Mouse (Mus musculus) kidney, postnatal 0 days (tissue): ENCODE results near the gene Slc8a2. TPM values are rescaled to one million over a fixed set of nuclear protein-coding genes. Genes with fewer than 3 reads are reported as not detected.

Source experiments
- ATAC-seq: fragments of 200-750 bp; cut with Nextera tagmentation; replicated peaks from 2 replicates; pipeline ENCODE4 v1.8.0; 2017; ENCODE audit warnings: low read depth, moderate number of reproducible peaks, moderate TSS enrichment, moderate library complexity; ENCODE audit not compliant: low FRiP score
- DNase-seq: peaks from one replicate; pipeline ENCODE4 v3.0.0-alpha.2; 2016; ENCODE audit warnings: low spot score
- H3K27ac ChIP-seq: fragments of 300-500 bp; sonication (generic); 2 replicates; pipeline ENCODE4 v1.5.1; 2014; ENCODE audit warnings: mild to moderate bottlenecking
- H3K27me3 ChIP-seq: fragments of 300-500 bp; sonication (generic); 2 replicates; pipeline ENCODE4 v1.6.1; 2014; ENCODE audit warnings: low read length, mixed read lengths; ENCODE audit not compliant: insufficient read depth
- H3K36me3 ChIP-seq: fragments of 300-500 bp; sonication (generic); 2 replicates; pipeline ENCODE4 v1.6.1; 2014; ENCODE audit warnings: low read length, mixed read lengths; ENCODE audit not compliant: insufficient read depth
- H3K4me1 ChIP-seq: fragments of 300-500 bp; sonication (generic); replicated peaks from 2 replicates; pipeline ENCODE4 v1.6.1; 2014; ENCODE audit warnings: antibody characterized with exemption, low read length, mixed read lengths; ENCODE audit not compliant: insufficient read depth
- H3K4me2 ChIP-seq: fragments of 300-500 bp; sonication (generic); 2 replicates; pipeline ENCODE4 v1.6.1; 2014; ENCODE audit warnings: mild to moderate bottlenecking, low read length, moderate library complexity, mixed read lengths
- H3K4me3 ChIP-seq: fragments of 300-500 bp; sonication (generic); replicated peaks from 2 replicates; pipeline ENCODE4 v1.5.1; 2014; ENCODE audit warnings: low read depth, low read length
- H3K9ac ChIP-seq: fragments of 300-500 bp; sonication (generic); 2 replicates; pipeline ENCODE4 v1.6.1; 2014; ENCODE audit warnings: low read depth, low read length
- H3K9me3 ChIP-seq: fragments of 300-500 bp; sonication (generic); replicated peaks from 2 replicates; pipeline ENCODE4 v1.6.1; 2016; ENCODE audit warnings: low read length, inconsistent platforms, mixed read lengths
- CTCF ChIP-seq: IDR thresholded peaks from 2 replicates; pipeline ENCODE4 v1.5.1; 2016; ENCODE audit warnings: antibody characterized with exemption, low read depth, mild to moderate bottlenecking, moderate library complexity
- WGBS: fragments of 180-500 bp; shearing (Covaris S2); extraction: QIAGEN DNeasy Blood & Tissue Kit; methylation state at CpG from one replicate; pipeline ENCODE4 v1.1.7; 2014; 5-methylcytosine and 5-hydroxymethylcytosine counted together
- polyA plus RNA-seq: library from polyadenylated mRNA; unstranded; fragments of >200 nt; fragmentation: Nextera tagmentation; extraction: Ambion mirVana; gene quantifications from 2 replicates; pipeline ENCODE4 v1.2.1, GENCODE M21; 2015

Gene Slc8a2
- polyA plus RNA-seq, 1 experiment from 2014 or later, result 0.07 TPM

DNA sequence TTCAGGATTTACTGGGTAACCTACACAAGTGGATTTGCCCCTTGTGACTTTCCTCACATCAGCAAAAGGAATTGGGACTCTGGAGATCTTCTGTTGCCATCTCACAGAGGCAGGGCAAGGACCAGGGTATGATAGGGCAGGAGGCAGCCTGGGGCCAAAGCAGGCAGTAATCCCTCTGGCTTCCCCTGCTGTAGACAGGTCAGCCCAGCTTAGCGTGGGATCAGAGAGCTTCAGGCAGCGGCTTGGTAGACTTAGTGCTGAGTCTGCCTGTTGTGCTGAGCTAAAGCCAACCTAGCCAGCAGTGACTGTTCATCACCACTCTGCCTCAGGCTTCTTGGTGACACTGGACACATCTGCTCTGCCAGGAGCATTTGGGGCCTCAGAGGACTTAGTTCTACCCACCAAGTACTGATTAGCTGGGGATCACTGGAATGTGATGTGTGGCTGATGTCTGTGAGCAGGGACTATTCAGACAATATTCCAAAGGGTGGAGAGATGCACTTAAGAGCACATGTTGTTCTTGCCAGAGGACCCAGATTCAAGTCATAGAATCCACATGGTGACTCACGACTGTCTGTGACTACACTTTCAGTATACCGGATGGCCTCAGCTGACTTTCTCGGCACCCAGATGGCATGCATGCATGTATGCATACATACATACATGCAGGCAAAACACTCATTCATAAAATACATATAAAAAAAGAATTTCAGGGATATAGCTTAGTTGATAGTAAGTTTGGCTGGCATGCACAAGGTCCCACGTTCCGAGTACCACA is 24.8 kb upstream of the Slc8a2 start:
- Histone ChIP-seq H3K27ac (no peak overlapping the region), H3K9ac (no peak overlapping the region), H3K9me3 (no peaks in the 10 kb centered on the region), H3K4me1 (peaks cover 3% of the 10 kb centered on the region; the same call in 1 of the 2 replicates), H3K36me3 (peaks cover 45% of the 10 kb centered on the region), H3K4me3 (no peak overlapping the region), H3K4me2 (no peak overlapping the region), H3K27me3 (no peaks in the 10 kb centered on the region)
- DNase-seq (no peak), ATAC-seq (no peak)
- TF ChIP-seq CTCF, result no peak
- WGBS, result 88% methylated on average over 7 of the region's 7 CpGs

DNA sequence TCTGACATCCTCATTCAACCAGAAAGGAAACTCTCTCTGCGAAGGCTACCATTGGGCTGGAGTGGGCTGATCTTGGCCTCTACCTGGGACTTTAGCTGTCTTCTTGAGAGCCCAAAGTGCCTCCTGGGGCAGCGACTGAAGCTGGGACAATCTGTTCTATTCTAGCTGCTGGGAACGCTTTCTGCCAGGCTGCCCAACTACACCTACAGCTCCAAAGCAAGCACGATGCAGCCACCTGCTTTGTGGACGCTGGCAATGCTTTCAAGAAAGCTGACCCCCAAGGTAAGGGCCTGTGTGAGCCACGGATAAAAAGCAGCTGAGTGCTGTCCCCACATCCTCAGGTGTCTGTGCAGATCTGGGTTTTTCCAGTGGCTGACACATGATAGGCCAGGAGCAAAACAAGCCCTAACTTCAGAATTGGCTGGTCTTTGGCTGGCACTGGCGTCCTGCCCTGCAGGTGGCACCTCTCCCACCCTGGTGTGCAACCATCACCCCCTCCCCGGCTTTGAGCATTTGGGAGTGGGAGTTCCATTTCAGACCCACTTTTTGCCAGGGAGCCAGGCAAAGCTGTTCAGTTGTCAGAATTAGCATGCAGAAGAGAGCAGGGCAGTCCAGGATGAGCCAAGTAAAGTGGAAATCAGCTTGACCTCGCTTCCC is 20.6 kb upstream of the Slc8a2 start:
- no peak for TF ChIP-seq CTCF
- H3K4me1 ChIP-seq, result no peaks in the 10 kb centered on the region
- H3K27me3 ChIP-seq, result no peaks in the 10 kb centered on the region
- DNase-seq, result no peak
- no peak overlapping the region for H3K27ac ChIP-seq
- H3K4me3 ChIP-seq, result no peak overlapping the region
- 91% methylated on average over 9 of the region's 9 CpGs for WGBS
- H3K36me3 ChIP-seq, result peaks cover 67% of the 10 kb centered on the region
- no peak overlapping the region for H3K4me2 ChIP-seq
- no peak for ATAC-seq
- no peak overlapping the region for H3K9ac ChIP-seq
- H3K9me3 ChIP-seq, result no peaks in the 10 kb centered on the region

DNA sequence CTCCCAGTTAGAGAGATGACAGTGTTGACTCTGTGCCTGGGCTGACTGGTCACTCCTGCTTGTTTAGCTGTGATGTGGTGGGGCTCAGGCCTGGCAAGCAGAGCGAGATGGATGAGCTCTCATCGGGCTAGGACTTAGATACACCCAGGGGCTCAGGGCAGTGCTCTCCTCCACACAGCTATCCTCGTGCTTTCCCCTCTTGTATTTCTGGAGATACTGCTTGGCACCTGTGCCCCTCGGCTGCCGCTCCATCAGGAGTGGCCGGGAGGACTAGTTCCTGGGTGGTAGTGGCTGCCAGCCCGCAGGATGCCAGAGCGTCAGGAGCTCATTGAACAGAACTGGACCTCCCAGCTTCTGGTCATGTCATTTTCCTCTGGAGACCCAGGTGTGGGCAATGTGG is 19.5 kb upstream of the Slc8a2 start:
- Histone ChIP-seq H3K36me3 (peaks cover 76% of the 10 kb centered on the region), H3K9ac (no peak overlapping the region), H3K4me2 (no peak overlapping the region), H3K4me3 (no peak overlapping the region), H3K9me3 (no peaks in the 10 kb centered on the region), H3K27me3 (no peaks in the 10 kb centered on the region), H3K27ac (no peak overlapping the region), H3K4me1 (no peaks in the 10 kb centered on the region)
- DNase-seq, result no peak
- TF ChIP-seq CTCF, result no peak
- ATAC-seq, result no peak
- 93% methylated on average over 8 of the region's 8 CpGs for WGBS

DNA sequence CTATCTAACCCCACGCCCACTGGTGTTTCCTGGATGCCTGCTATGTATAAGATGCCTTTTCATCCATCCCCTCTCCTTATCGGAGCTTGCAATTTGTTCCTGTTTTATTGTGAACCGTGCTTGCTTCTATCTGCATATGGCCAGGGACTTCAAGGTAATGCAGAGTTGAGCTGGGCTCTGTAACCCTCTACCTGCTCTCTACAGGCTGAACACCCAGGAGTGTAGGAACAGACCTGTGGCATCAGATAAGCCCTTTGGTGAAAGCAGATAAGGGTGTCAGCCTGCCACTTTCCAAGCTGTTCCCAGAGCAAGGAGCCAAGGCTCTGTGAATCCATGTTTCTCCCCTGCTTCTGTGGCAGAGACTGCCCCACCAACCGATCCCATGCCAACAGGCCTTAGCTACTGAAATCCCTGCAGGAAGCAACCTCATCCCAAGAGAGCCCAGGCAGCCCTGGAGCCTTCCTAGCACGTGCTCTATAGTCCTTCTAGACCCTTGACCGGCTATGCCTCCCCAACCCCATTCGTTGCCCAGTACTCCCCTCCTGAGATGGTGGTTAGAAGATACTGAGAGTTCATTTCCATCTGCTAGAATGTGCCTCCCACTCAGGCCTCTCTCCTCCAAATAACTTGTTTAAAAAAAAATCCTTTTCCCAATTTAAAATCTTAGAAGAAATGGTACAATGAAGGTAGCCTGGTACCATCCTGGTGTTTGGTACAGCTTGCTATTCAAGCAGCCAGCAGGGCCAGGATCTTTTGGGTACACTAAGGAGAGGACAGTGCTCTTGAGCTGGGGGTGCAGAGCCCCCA is 18.1 kb upstream of the Slc8a2 start:
- no peak for TF ChIP-seq CTCF
- H3K9me3 ChIP-seq, result no peaks in the 10 kb centered on the region
- WGBS, result 92% methylated on average over 7 of the region's 7 CpGs
- no peak overlapping the region for H3K4me3 ChIP-seq
- H3K4me2 ChIP-seq, result no peak overlapping the region
- ATAC-seq (no peak), DNase-seq (no peak)
- H3K27me3 ChIP-seq, result no peaks in the 10 kb centered on the region
- H3K9ac ChIP-seq, result no peak overlapping the region
- no peaks in the 10 kb centered on the region for H3K4me1 ChIP-seq
- no peak overlapping the region for H3K27ac ChIP-seq
- peaks cover 82% of the 10 kb centered on the region for H3K36me3 ChIP-seq

DNA sequence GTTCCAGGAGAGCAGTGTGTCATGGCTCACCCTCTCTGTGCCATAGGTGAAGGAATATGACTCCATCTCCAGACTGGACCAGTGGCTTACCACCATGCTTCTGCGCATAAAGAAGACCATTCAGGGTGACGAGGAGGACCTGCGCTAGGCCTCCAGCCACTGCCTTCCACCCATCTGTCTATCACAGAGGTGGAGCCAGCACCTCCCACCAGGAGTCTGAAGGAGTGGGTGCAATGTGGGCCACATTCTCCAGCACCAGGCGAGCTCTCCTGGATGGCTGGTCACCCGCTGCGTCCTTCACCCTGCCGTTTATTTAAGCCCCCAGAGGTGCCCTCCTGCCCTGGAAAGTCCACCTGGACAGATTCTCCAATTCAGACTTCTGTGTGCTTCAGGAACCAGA is 13.2 kb upstream of the Slc8a2 start:
- TF ChIP-seq CTCF, result no peak
- Histone ChIP-seq H3K27me3 (no peaks in the 10 kb centered on the region), H3K36me3 (peaks cover 49% of the 10 kb centered on the region), H3K9me3 (no peaks in the 10 kb centered on the region), H3K9ac (no peak overlapping the region), H3K27ac (no peak overlapping the region), H3K4me1 (0 out of 2 replicates have a peak, but pooled peaks cover 4% of the 10 kb centered on the region), H3K4me2 (no peak overlapping the region), H3K4me3 (no peak overlapping the region)
- WGBS, result 85% methylated on average over 7 of the region's 7 CpGs
- DNase-seq (no peak), ATAC-seq (no peak)

DNA sequence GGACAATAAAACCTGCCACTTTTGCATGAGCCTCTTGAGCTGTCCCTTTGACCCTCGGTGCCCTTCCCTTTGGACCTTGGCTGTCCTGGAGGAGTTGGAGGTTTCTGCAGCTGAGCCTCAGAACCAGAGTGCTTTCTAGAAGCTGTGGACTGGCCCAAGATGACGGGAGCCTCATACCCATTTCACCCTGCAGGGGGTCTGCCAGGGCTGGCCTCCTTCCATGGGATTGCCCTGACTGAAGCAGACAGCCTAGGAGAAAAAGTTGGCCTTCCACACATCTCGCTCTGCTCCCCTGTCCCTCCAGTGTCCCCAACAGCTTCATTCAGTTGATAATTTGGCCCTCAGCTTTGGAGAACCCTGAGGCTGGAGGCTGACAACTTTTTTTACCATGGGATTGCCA is 12.5 kb upstream of the Slc8a2 start:
- H3K27me3 ChIP-seq, result no peaks in the 10 kb centered on the region
- DNase-seq (no peak), ATAC-seq (no peak)
- H3K4me1 ChIP-seq, result 0 out of 2 replicates have a peak, but pooled peaks cover 4% of the 10 kb centered on the region
- H3K9ac ChIP-seq, result no peak overlapping the region
- no peak overlapping the region for H3K27ac ChIP-seq
- no peak for TF ChIP-seq CTCF
- peaks cover 42% of the 10 kb centered on the region for H3K36me3 ChIP-seq
- no peak overlapping the region for H3K4me3 ChIP-seq
- no peaks in the 10 kb centered on the region for H3K9me3 ChIP-seq
- H3K4me2 ChIP-seq, result no peak overlapping the region
- 82% methylated on average over 3 of the region's 3 CpGs for WGBS
